Mouse (Mus musculus) heart, adult 2 months (tissue): ENCODE results near the gene Msln.

Source experiments
- CTCF ChIP-seq: fragments of 200-600 bp; IDR thresholded peaks from 2 replicates; pipeline ENCODE4 v1.8.1; 2022; ENCODE audit warnings: antibody characterized with exemption, mild to moderate bottlenecking, moderate library complexity
- POLR2A ChIP-seq: fragments of 200-500 bp; IDR thresholded peaks from 2 replicates; pipeline ENCODE4 v1.6.1; 2011; ENCODE audit warnings: mild to moderate bottlenecking, low read depth, low read length, control low read depth; ENCODE audit not compliant: insufficient read depth

- TF ChIP-seq CTCF (peak; percentile 100; the same call in 1 of the 2 replicates), POLR2A (peak; percentile 86)
Measured at GRCm38 (mm10) chr17:25773549-25774120, 19.5 kb upstream of the Msln start, which contains the start of gene Narfl.
